Mouse (Mus musculus): ENCODE data around the gene Msl1. TPM values are rescaled to one million over a fixed set of nuclear protein-coding genes. Genes with fewer than 3 reads are reported as not detected.

Msl1 gene
- polyA plus RNA-seq, 1 experiment from 2014 or later, result 38.8 TPM

GRCm38 (mm10) chr11:98785772-98786281, 9.5 kb upstream of the Msl1 start:
- Histone ChIP-seq H3K36me3 (no peaks in the 10 kb centered on the region), H3K27ac (peak overlapping the region; percentile 57), H3K4me1 (peaks cover 62% of the 10 kb centered on the region), H3K4me3 (no peak overlapping the region), H3K4me2 (replicated peaks) (peak overlapping the region; percentile 17), H3K9ac (0 out of 2 replicates have a peak overlapping the region, but pooled peaks have one; percentile 9), H3K27me3 (no peaks in the 10 kb centered on the region), H3K9me3 (replicated peaks) (no peaks in the 10 kb centered on the region)
- ATAC-seq (ENCODE audit: low FRiP score), result no peak
- 12% methylated on average over 12 of the region's 12 CpGs for WGBS

- Histone ChIP-seq H3K27ac (peak overlapping the region; percentile 57), H3K4me1 (peaks cover 61% of the 10 kb centered on the region), H3K27me3 (no peaks in the 10 kb centered on the region), H3K36me3 (no peaks in the 10 kb centered on the region), H3K4me3 (no peak overlapping the region), H3K9ac (0 out of 2 replicates have a peak overlapping the region, but pooled peaks have one; percentile 9), H3K4me2 (replicated peaks) (peak overlapping the region; percentile 17), H3K9me3 (replicated peaks) (no peaks in the 10 kb centered on the region)
- 2% methylated on average over 13 of the region's 15 CpGs for WGBS
- ATAC-seq (ENCODE audit: low FRiP score), result peak; percentile 58
Measured at GRCm38 (mm10) chr11:98786359-98787214, 8.7 kb upstream of the Msl1 start.

- Histone ChIP-seq H3K4me3 (no peak overlapping the region), H3K36me3 (no peaks in the 10 kb centered on the region), H3K9ac (no peak overlapping the region), H3K9me3 (replicated peaks) (no peaks in the 10 kb centered on the region), H3K4me1 (peaks cover 57% of the 10 kb centered on the region), H3K27ac (no peak overlapping the region), H3K27me3 (no peaks in the 10 kb centered on the region), H3K4me2 (replicated peaks) (no peak overlapping the region)
- no peak for ATAC-seq (ENCODE audit: low FRiP score)
- 36% methylated on average over 7 of the region's 7 CpGs for whole genome bisulfite sequencing
Measured at GRCm38 (mm10) chr11:98787229-98787628, 8.1 kb upstream of the Msl1 start.

GRCm38 (mm10) chr11:98787691-98788090, 7.6 kb upstream of the Msl1 start:
- H3K27me3 ChIP-seq, result no peaks in the 10 kb centered on the region
- no peaks in the 10 kb centered on the region for H3K36me3 ChIP-seq
- no peak overlapping the region for H3K4me2 ChIP-seq (replicated peaks)
- H3K4me1 ChIP-seq, result peaks cover 55% of the 10 kb centered on the region
- 89% methylated on average over 1 of the region's 1 CpGs for WGBS
- H3K27ac ChIP-seq, result no peak overlapping the region
- ATAC-seq (ENCODE audit: low FRiP score), result no peak
- no peaks in the 10 kb centered on the region for H3K9me3 ChIP-seq (replicated peaks)
- H3K9ac ChIP-seq, result no peak overlapping the region
- H3K4me3 ChIP-seq, result no peak overlapping the region

- no peaks in the 10 kb centered on the region for H3K9me3 ChIP-seq (replicated peaks)
- peaks cover 53% of the 10 kb centered on the region for H3K4me1 ChIP-seq
- WGBS, result 95% methylated on average over 5 of the region's 5 CpGs
- no peak for ATAC-seq (ENCODE audit: low FRiP score)
- H3K36me3 ChIP-seq, result no peaks in the 10 kb centered on the region
- H3K27me3 ChIP-seq, result no peaks in the 10 kb centered on the region
- H3K4me2 ChIP-seq (replicated peaks), result no peak overlapping the region
- no peak overlapping the region for H3K9ac ChIP-seq
- H3K4me3 ChIP-seq, result no peak overlapping the region
- 0 out of 2 replicates have a peak overlapping the region, but pooled peaks have one; percentile 71 for H3K27ac ChIP-seq
Measured at GRCm38 (mm10) chr11:98788139-98788538, 7.2 kb upstream of the Msl1 start.

- Histone ChIP-seq H3K27me3 (no peaks in the 10 kb centered on the region), H3K9ac (peak overlapping the region; percentile 47), H3K36me3 (no peaks in the 10 kb centered on the region), H3K4me1 (peaks cover 53% of the 10 kb centered on the region), H3K4me3 (peak overlapping the region; percentile 44), H3K4me2 (replicated peaks) (peak overlapping the region; percentile 90), H3K9me3 (replicated peaks) (no peaks in the 10 kb centered on the region), H3K27ac (peak overlapping the region; percentile 71)
- peak; percentile 70 for ATAC-seq (ENCODE audit: low FRiP score)
- WGBS, result 15% methylated on average over 16 of the region's 18 CpGs
Measured at GRCm38 (mm10) chr11:98788550-98789218, 6.6 kb upstream of the Msl1 start.

- Histone ChIP-seq H3K27ac (peak overlapping the region; percentile 44; the same call in 1 of the 2 replicates), H3K4me1 (peaks cover 52% of the 10 kb centered on the region)
- 1% methylated on average over 25 of the region's 25 CpGs for WGBS
Measured at GRCm38 (mm10) chr11:98789219-98789807, 6.0 kb upstream of the Msl1 start.

GRCm38 (mm10) chr11:98789824-98790223, 5.5 kb upstream of the Msl1 start:
- H3K27ac ChIP-seq, result no peak overlapping the region
- no peak for ATAC-seq (ENCODE audit: low FRiP score)
- 48% methylated on average over 5 of the region's 5 CpGs for WGBS
- H3K9me3 ChIP-seq (replicated peaks), result no peaks in the 10 kb centered on the region
- no peak overlapping the region for H3K9ac ChIP-seq
- peak overlapping the region; percentile 90 for H3K4me2 ChIP-seq (replicated peaks)
- no peak overlapping the region for H3K4me3 ChIP-seq
- H3K4me1 ChIP-seq, result peaks cover 52% of the 10 kb centered on the region
- no peaks in the 10 kb centered on the region for H3K27me3 ChIP-seq
- no peaks in the 10 kb centered on the region for H3K36me3 ChIP-seq

More at GRCm38 (mm10) chr11:98789219-98789807, 6.0 kb upstream of the Msl1 start:
- Histone ChIP-seq H3K27me3 (no peaks in the 10 kb centered on the region), H3K9ac (peak overlapping the region; percentile 47), H3K4me3 (peak overlapping the region; percentile 44), H3K36me3 (no peaks in the 10 kb centered on the region), H3K9me3 (replicated peaks) (no peaks in the 10 kb centered on the region), H3K4me2 (replicated peaks) (peak overlapping the region; percentile 90)
- ATAC-seq (ENCODE audit: low FRiP score), result peak; percentile 17; the same call in 1 of the 2 replicates

- no peak overlapping the region for H3K4me2 ChIP-seq (replicated peaks)
- no peaks in the 10 kb centered on the region for H3K9me3 ChIP-seq (replicated peaks)
- H3K4me3 ChIP-seq, result no peak overlapping the region
- peaks cover 47% of the 10 kb centered on the region for H3K4me1 ChIP-seq
- no peak overlapping the region for H3K9ac ChIP-seq
- ATAC-seq (ENCODE audit: low FRiP score), result no peak
- H3K36me3 ChIP-seq, result no peaks in the 10 kb centered on the region
- H3K27ac ChIP-seq, result no peak overlapping the region
- H3K27me3 ChIP-seq, result no peaks in the 10 kb centered on the region
- WGBS, result 81% methylated on average over 5 of the region's 5 CpGs
Measured at GRCm38 (mm10) chr11:98790631-98791205, 4.6 kb upstream of the Msl1 start.

- Histone ChIP-seq H3K27me3 (no peaks in the 10 kb centered on the region), H3K27ac (no peak overlapping the region), H3K4me1 (peaks cover 39% of the 10 kb centered on the region), H3K9ac (no peak overlapping the region), H3K4me2 (replicated peaks) (no peak overlapping the region), H3K9me3 (replicated peaks) (no peaks in the 10 kb centered on the region), H3K36me3 (no peaks in the 10 kb centered on the region), H3K4me3 (no peak overlapping the region)
- ATAC-seq (ENCODE audit: low FRiP score), result no peak
- WGBS, result 87% methylated on average over 1 of the region's 1 CpGs
Measured at GRCm38 (mm10) chr11:98791448-98791847, 3.9 kb upstream of the Msl1 start.

GRCm38 (mm10) chr11:98792081-98792480, 3.2 kb upstream of the Msl1 start:
- H3K36me3 ChIP-seq, result no peaks in the 10 kb centered on the region
- peak overlapping the region; percentile 20; the same call in 1 of the 2 replicates for H3K9ac ChIP-seq
- H3K9me3 ChIP-seq (replicated peaks), result no peaks in the 10 kb centered on the region
- H3K4me1 ChIP-seq, result peaks cover 33% of the 10 kb centered on the region
- H3K27ac ChIP-seq, result no peak overlapping the region
- WGBS, result 10% methylated on average over 4 of the region's 4 CpGs
- no peak for ATAC-seq (ENCODE audit: low FRiP score)
- no peak overlapping the region for H3K4me2 ChIP-seq (replicated peaks)
- no peak overlapping the region for H3K4me3 ChIP-seq
- no peaks in the 10 kb centered on the region for H3K27me3 ChIP-seq
